9 mouse cellular contexts compared by ENCODE assay signal in genomic region chr1:132982728-132983127, GRCm38 (mm10). TPM values are rescaled to one million over a fixed set of nuclear protein-coding genes. Genes with fewer than 3 reads are reported as not detected.
DNase-seq lines count a peak whose midpoint lies in the region; ATAC-seq lines count a peak whose summit lies in the region.
"Had no signal": no experiment of that assay in that cellular context is flagged by ENCODE, and none has a peak within 500 bp of the region (broad histone marks: within the 10 kb centered on the region; RNA-seq: fewer than 3 reads in every experiment).

No protein-coding gene starts in this region.

- ATAC-seq in CD4-positive, CD25-positive, alpha-beta regulatory T cell, adult 4 months, result peak; percentile 68
- ATAC-seq in limb, embryonic 11.5 days (ENCODE audit: insufficient number of reproducible peaks, low FRiP score, low TSS enrichment, low read depth), result no peak
- peak; percentile 74 for ATAC-seq in neural tube, embryonic 14.5 days (ENCODE audit: low read depth)

- no peak overlapping the region for H3K4me2 ChIP-seq in limb, embryonic 11.5 days (ENCODE audit: low read depth, severe bottlenecking)
- H3K4me2 ChIP-seq in neural tube, embryonic 14.5 days (ENCODE audit: low read depth, low read length), result no peak overlapping the region
- H3K4me2 ChIP-seq: limb, embryonic 15.5 days had no signal

- peaks cover 4% of the 10 kb centered on the region; the same call in 1 of the 2 replicates for H3K36me3 ChIP-seq in limb, embryonic 11.5 days (ENCODE audit: control insufficient read depth, insufficient read depth, low read length)
- H3K36me3 ChIP-seq in neural tube, embryonic 14.5 days (ENCODE audit: control insufficient read depth, insufficient read depth, low read length), result peaks cover 17% of the 10 kb centered on the region; the same call in 1 of the 2 replicates

- H3K27me3 ChIP-seq in limb, embryonic 11.5 days (ENCODE audit: control insufficient read depth, insufficient read depth, low read length), result no peaks in the 10 kb centered on the region
- no peaks in the 10 kb centered on the region for H3K27me3 ChIP-seq in neural tube, embryonic 14.5 days (ENCODE audit: control insufficient read depth, insufficient read depth, low read length)
- H3K27me3 ChIP-seq: limb, embryonic 15.5 days had no signal

- H3K4me3 ChIP-seq in limb, embryonic 11.5 days (ENCODE audit: low read depth, low read length), result no peak overlapping the region
- H3K4me3 ChIP-seq in neural tube, embryonic 14.5 days (ENCODE audit: low read depth, low read length), result no peak overlapping the region
- H3K4me3 ChIP-seq: limb, embryonic 15.5 days had no signal

- WGBS in limb, embryonic 11.5 days, result 66% methylated on average over 7 of the region's 7 CpGs
- WGBS in neural tube, embryonic 14.5 days, result 67% methylated on average over 7 of the region's 7 CpGs

- H3K9ac ChIP-seq in limb, embryonic 11.5 days (ENCODE audit: low read length), result no peak overlapping the region
- H3K9ac ChIP-seq in neural tube, embryonic 14.5 days (replicated peaks; ENCODE audit: low read depth, low read length), result no peak overlapping the region
- H3K9ac ChIP-seq: limb, embryonic 15.5 days had no signal

- no peaks in the 10 kb centered on the region for H3K9me3 ChIP-seq in limb, embryonic 11.5 days (ENCODE audit: control insufficient read depth, low read length)
- H3K9me3 ChIP-seq in neural tube, embryonic 14.5 days (ENCODE audit: control insufficient read depth, low read length), result no peaks in the 10 kb centered on the region
- H3K9me3 ChIP-seq: limb, embryonic 15.5 days had no signal

- no peaks in the 10 kb centered on the region for H3K4me1 ChIP-seq in limb, embryonic 11.5 days (ENCODE audit: control insufficient read depth, insufficient read depth, low read length)
- no peaks in the 10 kb centered on the region for H3K4me1 ChIP-seq in neural tube, embryonic 14.5 days (ENCODE audit: control insufficient read depth, insufficient read depth, low read length)
- H3K4me1 ChIP-seq: limb, embryonic 15.5 days had no signal

- no peak overlapping the region for H3K27ac ChIP-seq in limb, embryonic 11.5 days (replicated peaks; ENCODE audit: low read depth, low read length)
- H3K27ac ChIP-seq in neural tube, embryonic 14.5 days (ENCODE audit: low read depth, low read length), result no peak overlapping the region
- H3K27ac ChIP-seq: limb, embryonic 15.5 days had no signal

- DNase-seq in NIH3T3 (ENCODE audit: low read depth), result peak; percentile 79
- DNase-seq in cerebellum, postnatal 10 days, result peak; percentile 92 to 94
- peak; percentile 57 to 87 for DNase-seq in frontal cortex, adult 2 months (ENCODE audit: extremely low spot score in 1 of 2, low spot score in 1 of 2)
- DNase-seq in kidney, adult 8-10 months, result peak; percentile 13 to 36
- peak; percentile 81 for DNase-seq in limb, embryonic 11.5 days (ENCODE audit: low spot score)
- peak; percentile 58 for DNase-seq in thymus, postnatal 25 days

RNA-seq across cellular contexts. Expression of gene Mdm4, which starts 47.6 kb away (rescaled TPM):
- 100 to 1,000 TPM in 1 of 2 experiments, 10 to 100 TPM in 1; 97.4 to 119 TPM for polyA plus RNA-seq in CD4-positive, CD25-positive, alpha-beta regulatory T cell, adult 4 months (2017; shearing (Covaris generic))
- polyA plus RNA-seq in frontal cortex, adult 2 months (2012; rRNA removed), result 67.2 TPM in 2 replicates
- polyA plus RNA-seq in limb, embryonic 11.5 days (2014; fragmentation: Nextera tagmentation; extraction: Ambion mirVana), result 33.2 and 41.5 TPM in 2 replicates
- polyA plus RNA-seq in neural tube, embryonic 14.5 days (2014; fragmentation: Nextera tagmentation; extraction: Ambion mirVana), result 50.9 and 78.8 TPM in 2 replicates

Comparison
In these comparisons a context has a peak if more than half of its experiments do, and no peak if none do; other contexts are left out.
1. DNase-seq: peak in every context shown above with its lines; median percentile 93 in cerebellum, postnatal 10 days; 81 in limb, embryonic 11.5 days; 79 in NIH3T3; 72 in frontal cortex, adult 2 months; 58 in thymus, postnatal 25 days; 24 in kidney, adult 8-10 months.